Mouse (Mus musculus): ENCODE results near the gene Tstd2. TPM values are rescaled to one million over a fixed set of nuclear protein-coding genes. Genes with fewer than 3 reads are reported as not detected.

Gene Tstd2
- polyA plus RNA-seq, 1 experiment from 2014 or later = 8.3 TPM

DNA sequence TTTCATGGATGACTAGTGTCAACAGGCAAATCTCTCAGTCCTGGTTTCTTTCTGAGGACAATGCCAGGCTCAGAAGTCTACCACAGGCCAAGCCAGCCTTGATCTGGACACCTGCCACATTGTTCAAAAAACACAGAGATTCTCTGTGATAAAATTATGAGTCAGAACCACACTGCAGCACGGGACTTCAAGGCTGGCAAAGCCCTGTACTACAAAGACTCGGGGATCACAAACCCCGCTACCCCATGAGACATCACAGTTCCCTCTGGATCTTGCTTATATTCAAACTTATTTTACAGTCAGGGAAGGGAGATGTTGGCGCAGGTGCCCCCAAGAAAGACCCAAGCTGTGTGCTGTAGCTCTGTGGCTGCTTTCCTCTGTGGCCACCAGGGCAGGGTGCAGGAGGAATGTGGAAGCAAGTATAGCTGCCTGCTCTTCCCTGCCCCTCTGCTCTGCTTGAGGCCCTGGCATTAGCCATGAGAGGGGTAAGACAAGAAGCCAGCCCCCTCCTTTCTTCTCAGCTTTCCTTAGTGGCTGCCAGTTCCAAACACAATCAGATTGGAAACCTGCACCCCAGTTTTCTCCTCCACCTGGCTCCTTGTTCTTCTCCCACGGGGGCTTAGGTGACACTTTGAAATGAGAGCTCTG lies 45.9 kb downstream of the Tstd2 start:
- ATAC-seq = no peak
- Histone ChIP-seq H3K4me1 (ENCODE audit: insufficient read depth) (no peaks in the 10 kb centered on the region), H3K4me3 (ENCODE audit: low read depth, low read length) (no peak overlapping the region), H3K27ac (ENCODE audit: low read depth) (no peak overlapping the region), H3K27me3 (ENCODE audit: insufficient read depth, low read length) (no peaks in the 10 kb centered on the region), H3K9me3 (ENCODE audit: low read length) (no peaks in the 10 kb centered on the region), H3K36me3 (replicated peaks; ENCODE audit: insufficient read depth, low read length) (peaks cover 20% of the 10 kb centered on the region; the same call in 1 of the 2 replicates), H3K4me2 (ENCODE audit: low read depth, low read length) (no peak overlapping the region), H3K9ac (replicated peaks) (no peak overlapping the region)
- no peak for TF ChIP-seq EP300 (IDR thresholded peaks at IDR 0.05; ENCODE audit: low read depth)
- 90% methylated on average over 5 of the region's 5 CpGs for WGBS (ENCODE audit: insufficient replicate concordance)
- DNase-seq = no peak

DNA sequence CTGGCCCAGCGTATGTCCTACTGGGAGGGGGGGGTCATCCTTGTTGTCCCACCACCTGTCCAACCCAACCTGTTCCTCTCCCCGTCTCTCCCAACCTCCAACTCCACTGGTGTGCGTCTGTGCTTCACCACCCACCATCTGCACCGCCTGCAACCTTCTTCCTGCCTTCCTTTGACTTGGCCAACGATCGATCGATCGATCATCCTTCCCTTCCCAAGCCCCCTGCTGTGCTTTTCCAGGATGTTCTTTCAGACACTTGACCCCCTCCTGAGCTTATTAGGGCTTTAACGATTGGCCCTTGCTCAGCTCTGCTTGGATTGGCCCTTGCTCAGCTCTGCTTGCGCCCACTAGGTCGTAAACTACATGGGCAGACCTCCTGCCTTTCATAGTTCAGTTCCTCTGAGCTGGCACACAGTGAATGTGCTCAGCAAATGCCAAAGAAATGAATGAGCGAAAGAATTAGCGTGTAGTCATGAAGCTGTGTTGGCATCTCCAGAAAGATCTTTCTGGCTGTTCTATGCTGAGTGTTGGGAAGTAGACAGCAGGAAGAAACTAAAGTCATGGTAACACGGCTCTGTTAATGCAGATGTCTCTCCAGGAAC lies 48.9 kb downstream of the Tstd2 start:
- Histone ChIP-seq H3K4me1 (ENCODE audit: insufficient read depth) (no peaks in the 10 kb centered on the region), H3K4me2 (ENCODE audit: low read depth, low read length) (no peak overlapping the region), H3K9ac (replicated peaks) (no peak overlapping the region), H3K27ac (ENCODE audit: low read depth) (no peak overlapping the region), H3K9me3 (ENCODE audit: low read length) (no peaks in the 10 kb centered on the region), H3K27me3 (ENCODE audit: insufficient read depth, low read length) (no peaks in the 10 kb centered on the region), H3K36me3 (replicated peaks; ENCODE audit: insufficient read depth, low read length) (peaks cover 25% of the 10 kb centered on the region), H3K4me3 (ENCODE audit: low read depth, low read length) (no peak overlapping the region)
- DNase-seq (no peak), ATAC-seq (no peak)
- TF ChIP-seq EP300 (IDR thresholded peaks at IDR 0.05; ENCODE audit: low read depth) = no peak
- no peak for TF ChIP-seq CTCF (IDR thresholded peaks at IDR 0.05; ENCODE audit: low read depth)
- 91% methylated on average over 14 of the region's 14 CpGs for WGBS (ENCODE audit: insufficient replicate concordance)

DNA sequence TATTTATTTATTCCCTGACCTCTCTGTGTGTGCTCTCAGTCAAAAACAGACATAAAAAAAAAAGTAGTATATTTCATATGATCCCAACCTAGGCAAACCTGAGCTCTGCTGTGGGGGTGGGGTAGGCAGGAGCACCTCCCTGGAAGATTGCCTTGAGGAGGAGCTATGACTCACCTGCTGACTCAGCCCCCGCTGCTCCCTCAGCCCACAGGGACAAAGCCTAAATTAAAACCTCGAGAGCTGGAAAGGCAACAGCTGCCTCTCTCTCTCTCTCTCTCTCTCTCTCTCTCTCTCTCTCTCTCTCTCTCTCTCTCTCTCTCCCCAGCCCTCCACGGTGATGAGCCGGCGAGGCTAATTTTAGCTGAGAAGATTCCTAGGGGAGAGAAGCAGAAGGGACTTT lies 50.6 kb downstream of the Tstd2 start:
- ATAC-seq (no peak), DNase-seq (no peak)
- no peak overlapping the region for H3K27ac ChIP-seq (ENCODE audit: low read depth)
- no peaks in the 10 kb centered on the region for H3K9me3 ChIP-seq (ENCODE audit: low read length)
- no peak overlapping the region for H3K9ac ChIP-seq (replicated peaks)
- no peak overlapping the region for H3K4me2 ChIP-seq (ENCODE audit: low read depth, low read length)
- H3K27me3 ChIP-seq (ENCODE audit: insufficient read depth, low read length) = no peaks in the 10 kb centered on the region
- no peaks in the 10 kb centered on the region for H3K4me1 ChIP-seq (ENCODE audit: insufficient read depth)
- TF ChIP-seq CTCF (IDR thresholded peaks at IDR 0.05; ENCODE audit: low read depth) (no peak), EP300 (IDR thresholded peaks at IDR 0.05; ENCODE audit: low read depth) (no peak)
- no peak overlapping the region for H3K4me3 ChIP-seq (ENCODE audit: low read depth, low read length)
- WGBS (ENCODE audit: insufficient replicate concordance) = 46% methylated on average over 5 of the region's 5 CpGs
- H3K36me3 ChIP-seq (replicated peaks; ENCODE audit: insufficient read depth, low read length) = peaks cover 27% of the 10 kb centered on the region

DNA sequence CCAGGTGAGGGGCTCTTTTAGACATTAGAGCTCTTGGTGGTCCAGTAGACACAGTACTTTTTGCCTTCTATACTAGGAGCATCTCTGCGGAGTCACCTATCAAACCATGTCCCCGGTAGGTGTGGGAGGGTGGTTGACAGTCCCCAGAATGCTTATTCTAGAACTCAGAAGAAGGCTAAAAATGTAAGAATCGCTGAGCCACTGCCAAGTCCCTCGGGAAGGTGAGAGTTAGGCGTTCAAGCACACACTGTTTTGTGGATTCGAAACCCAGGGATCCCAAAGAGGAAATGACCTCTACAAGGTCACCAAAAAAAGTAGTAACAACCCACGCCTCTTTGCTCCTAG lies 51.1 kb downstream of the Tstd2 start:
- Histone ChIP-seq H3K9ac (replicated peaks) (no peak overlapping the region), H3K4me2 (ENCODE audit: low read depth, low read length) (no peak overlapping the region), H3K27me3 (ENCODE audit: insufficient read depth, low read length) (no peaks in the 10 kb centered on the region), H3K36me3 (replicated peaks; ENCODE audit: insufficient read depth, low read length) (peaks cover 24% of the 10 kb centered on the region), H3K4me1 (ENCODE audit: insufficient read depth) (no peaks in the 10 kb centered on the region), H3K9me3 (ENCODE audit: low read length) (no peaks in the 10 kb centered on the region), H3K27ac (ENCODE audit: low read depth) (no peak overlapping the region), H3K4me3 (ENCODE audit: low read depth, low read length) (no peak overlapping the region)
- DNase-seq (no peak), ATAC-seq (no peak)
- TF ChIP-seq EP300 (IDR thresholded peaks at IDR 0.05; ENCODE audit: low read depth) (no peak), CTCF (IDR thresholded peaks at IDR 0.05; ENCODE audit: low read depth) (no peak)
- 76% methylated on average over 7 of the region's 7 CpGs for WGBS (ENCODE audit: insufficient replicate concordance)

DNA sequence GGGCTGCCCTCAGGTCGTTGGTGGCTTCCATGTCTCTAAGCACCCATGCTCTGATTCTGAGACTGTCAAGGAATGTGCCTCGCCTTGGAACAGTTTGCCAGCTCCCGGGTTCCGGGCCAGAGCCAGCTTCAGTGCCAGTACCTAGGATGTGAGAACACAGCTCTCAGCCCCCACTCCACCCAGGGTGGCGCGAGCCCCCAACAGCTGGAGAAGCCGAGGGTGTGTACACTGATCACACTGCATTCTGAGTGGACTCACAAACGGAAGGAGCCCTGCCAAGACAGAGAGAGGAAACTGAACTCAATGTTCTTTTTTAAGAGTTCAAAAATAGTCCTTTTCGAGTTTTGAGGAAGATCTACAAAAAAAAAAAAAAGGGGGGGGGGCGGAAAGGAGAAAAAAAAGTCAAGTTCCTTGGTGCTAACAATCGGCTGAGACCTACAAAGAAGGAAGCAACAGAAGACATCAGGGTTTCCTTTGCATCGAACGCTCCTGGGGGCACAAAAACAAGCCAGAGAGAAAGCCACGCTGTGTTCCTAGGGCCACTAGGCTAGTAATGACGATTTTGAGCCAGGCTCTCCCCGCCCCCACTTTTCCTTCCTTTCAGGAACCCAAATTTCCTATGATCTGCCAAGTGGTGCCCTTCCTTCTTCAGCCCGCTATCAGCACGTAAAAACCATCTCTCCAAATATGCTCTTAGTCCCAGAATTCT lies 51.6 kb downstream of the Tstd2 start:
- Histone ChIP-seq H3K27me3 (ENCODE audit: insufficient read depth, low read length) (no peaks in the 10 kb centered on the region), H3K9ac (replicated peaks) (no peak overlapping the region), H3K9me3 (ENCODE audit: low read length) (no peaks in the 10 kb centered on the region), H3K27ac (ENCODE audit: low read depth) (no peak overlapping the region), H3K4me2 (ENCODE audit: low read depth, low read length) (no peak overlapping the region), H3K36me3 (replicated peaks; ENCODE audit: insufficient read depth, low read length) (peaks cover 24% of the 10 kb centered on the region), H3K4me1 (ENCODE audit: insufficient read depth) (no peaks in the 10 kb centered on the region), H3K4me3 (ENCODE audit: low read depth, low read length) (no peak overlapping the region)
- DNase-seq = no peak
- no peak for ATAC-seq
- 44% methylated on average over 17 of the region's 18 CpGs for WGBS (ENCODE audit: insufficient replicate concordance)
- TF ChIP-seq EP300 (IDR thresholded peaks at IDR 0.05; ENCODE audit: low read depth) (no peak), CTCF (IDR thresholded peaks at IDR 0.05; ENCODE audit: low read depth) (no peak)

DNA sequence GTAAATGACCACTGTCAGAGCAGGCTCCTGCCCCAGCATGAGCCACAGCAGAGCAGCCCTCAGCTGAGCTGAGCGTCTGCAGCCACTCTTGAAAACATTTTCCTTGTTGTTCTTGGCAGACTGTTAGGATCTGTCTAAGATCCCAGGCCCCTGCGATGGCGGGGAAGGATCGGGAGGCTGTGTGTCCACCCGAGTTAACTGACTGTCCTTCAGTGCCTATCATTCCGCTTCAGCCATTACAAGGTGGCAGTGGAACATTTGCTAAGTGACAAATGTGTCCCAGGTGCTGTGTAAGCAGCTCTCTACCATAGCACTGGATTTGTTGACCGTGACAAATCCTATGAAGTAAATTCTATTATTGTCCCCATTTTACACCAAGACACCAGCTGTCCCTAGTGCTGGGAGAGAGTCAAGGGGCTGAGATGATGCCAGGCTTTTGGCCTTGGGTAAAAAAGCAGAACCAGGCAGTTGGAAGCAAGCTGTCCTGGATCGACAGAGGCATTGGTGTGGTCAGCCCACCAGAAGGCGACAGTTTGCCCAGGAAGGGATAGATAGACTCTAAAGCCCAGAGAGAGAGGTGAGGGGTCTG lies 53.2 kb downstream of the Tstd2 start:
- ATAC-seq (no peak), DNase-seq (no peak)
- H3K4me3 ChIP-seq (ENCODE audit: low read depth, low read length) = no peak overlapping the region
- H3K4me2 ChIP-seq (ENCODE audit: low read depth, low read length) = no peak overlapping the region
- H3K27ac ChIP-seq (ENCODE audit: low read depth) = no peak overlapping the region
- no peaks in the 10 kb centered on the region for H3K27me3 ChIP-seq (ENCODE audit: insufficient read depth, low read length)
- H3K9me3 ChIP-seq (ENCODE audit: low read length) = no peaks in the 10 kb centered on the region
- H3K4me1 ChIP-seq (ENCODE audit: insufficient read depth) = no peaks in the 10 kb centered on the region
- WGBS (ENCODE audit: insufficient replicate concordance) = 76% methylated on average over 9 of the region's 9 CpGs
- no peak overlapping the region for H3K9ac ChIP-seq (replicated peaks)
- TF ChIP-seq CTCF (IDR thresholded peaks at IDR 0.05; ENCODE audit: low read depth) = no peak
- no peak for TF ChIP-seq EP300 (IDR thresholded peaks at IDR 0.05; ENCODE audit: low read depth)
- peaks cover 20% of the 10 kb centered on the region for H3K36me3 ChIP-seq (replicated peaks; ENCODE audit: insufficient read depth, low read length)

Data from liver, postnatal 0 days (tissue).